Mouse (Mus musculus): ENCODE measurements around the gene Ripk3.

The Ripk3 gene

GRCm38 (mm10) chr14:55795380-55796163, 6.9 kb upstream of the Ripk3 start:
- no peak for DNase-seq

GRCm38 (mm10) chr14:55793946-55794345, 5.3 kb upstream of the Ripk3 start:
- DNase-seq, result no peak

- no peak for DNase-seq
Observed at GRCm38 (mm10) chr14:55793461-55793860, 4.8 kb upstream of the Ripk3 start.

- DNase-seq, result peak; percentile 27
Observed at GRCm38 (mm10) chr14:55787731-55788130, 934 bp downstream of the Ripk3 start.

DNA sequence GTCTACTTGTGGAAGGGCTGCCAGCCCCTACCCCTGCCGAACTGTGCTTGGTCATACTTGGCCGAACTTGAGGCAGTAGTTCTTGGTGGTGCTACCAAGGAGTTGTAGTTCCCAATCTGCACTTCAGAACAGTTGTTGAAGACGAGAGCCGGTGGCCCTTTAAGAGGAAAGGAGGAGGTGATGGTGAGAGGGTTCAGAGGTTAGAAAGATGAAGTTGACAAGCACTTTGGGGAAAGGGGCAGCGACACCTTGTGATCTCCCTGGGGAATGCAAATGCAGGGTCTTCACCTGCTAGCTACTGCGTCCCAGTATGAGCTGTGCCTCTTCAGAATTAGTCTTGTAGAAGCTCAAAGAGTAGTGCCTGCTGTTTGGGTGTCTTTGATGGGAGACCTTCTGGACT, 3.5 kb downstream of the Ripk3 start:
- DNase-seq, result peak; percentile 71

- DNase-seq, result no peak
Observed at GRCm38 (mm10) chr14:55783958-55784235, 4.8 kb downstream of the Ripk3 start, which contains the start of gene Adcy4. TSS of gene Adcy4 (minus strand) at chr14:55784095.

GRCm38 (mm10) chr14:55783171-55783957, 5.3 kb downstream of the Ripk3 start:
- DNase-seq, result no peak

- no peak for DNase-seq
Observed at GRCm38 (mm10) chr14:55782361-55782960, 6.2 kb downstream of the Ripk3 start.

DNA sequence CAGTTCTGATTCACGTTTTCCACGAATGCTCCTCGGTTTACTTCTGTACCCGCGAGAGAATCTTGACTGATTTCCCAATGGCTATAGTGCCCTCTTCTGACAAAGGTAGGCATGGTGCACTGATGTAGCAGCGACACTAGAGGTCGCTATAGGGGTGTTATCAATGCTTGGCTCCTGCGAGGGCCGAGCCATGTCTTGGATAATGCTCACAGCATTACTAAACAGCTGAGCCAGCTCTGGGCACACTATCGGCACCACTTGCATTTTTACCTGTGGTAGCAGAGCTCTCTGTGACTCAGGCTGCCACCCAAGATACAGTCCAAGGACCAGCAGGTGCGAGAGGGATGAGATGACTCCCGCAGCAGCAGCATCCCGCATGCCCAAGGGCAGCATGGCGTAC, 7.4 kb downstream of the Ripk3 start:
- DNase-seq, result peak; percentile 63

GRCm38 (mm10) chr14:55780736-55781135, 7.9 kb downstream of the Ripk3 start:
- peak; percentile 7 for DNase-seq

DNA sequence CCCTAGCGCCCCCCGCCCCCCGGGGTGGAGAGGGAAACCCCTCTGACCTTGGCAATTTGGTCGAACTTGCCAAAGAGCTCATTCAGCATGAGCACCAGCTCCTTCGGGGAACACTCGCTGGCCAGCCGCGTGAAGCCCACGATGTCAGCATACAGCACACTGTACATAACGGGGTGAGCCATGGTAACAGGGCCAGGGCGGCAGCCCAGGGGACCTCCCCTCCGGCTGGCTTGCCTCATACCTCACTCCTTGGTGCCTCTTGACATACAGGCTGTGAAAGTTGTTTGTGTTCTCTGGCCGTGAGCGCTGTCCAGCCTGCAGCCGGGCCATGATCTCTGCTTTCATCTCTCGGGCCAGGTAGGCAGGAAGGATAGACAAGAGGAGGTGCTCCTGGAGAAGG, 9.0 kb downstream of the Ripk3 start:
- peak; percentile 6 for DNase-seq

DNA sequence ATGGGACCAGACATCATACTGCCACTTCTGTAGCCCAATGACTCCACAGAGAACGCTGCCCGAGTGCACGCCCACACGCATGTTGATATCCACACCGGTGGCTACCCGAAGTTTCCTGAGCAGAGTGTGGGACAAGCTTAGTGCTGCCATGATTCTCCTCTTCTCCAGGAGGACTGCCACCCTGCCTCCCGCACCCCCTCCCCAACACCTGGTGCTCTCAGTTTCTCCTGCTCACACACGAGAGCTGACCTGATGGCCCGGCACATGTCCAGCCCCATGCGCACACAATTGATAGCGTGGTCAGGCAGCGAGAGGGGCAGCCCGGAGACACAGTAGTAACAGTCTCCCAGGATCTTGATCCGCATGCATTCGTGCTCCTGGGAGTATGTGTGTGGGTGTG, 10.0 kb downstream of the Ripk3 start:
- peak; percentile 6 for DNase-seq

GRCm38 (mm10) chr14:55777806-55778205, 10.9 kb downstream of the Ripk3 start:
- DNase-seq, result peak; percentile 3

DNA sequence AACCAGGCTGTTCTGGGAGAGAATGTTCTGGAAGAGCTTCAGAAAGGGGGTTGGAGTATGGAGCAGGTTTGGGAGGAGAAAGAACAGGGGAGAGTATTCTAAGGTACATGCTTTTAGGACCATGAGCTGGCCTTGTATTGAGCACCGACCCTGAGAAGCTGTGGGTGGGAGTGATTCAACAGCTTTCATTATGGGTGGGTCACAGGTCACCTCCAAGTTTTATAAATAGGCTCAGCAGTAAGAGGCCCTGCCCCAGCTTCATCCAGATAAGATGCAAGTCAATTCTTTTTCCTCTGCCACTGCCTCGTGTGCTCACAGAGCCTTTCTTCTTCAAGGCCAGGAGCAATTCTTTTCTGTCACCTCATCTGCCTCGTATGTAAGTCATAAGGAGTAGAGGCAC, 11.5 kb downstream of the Ripk3 start:
- peak; percentile 1 for DNase-seq

GRCm38 (mm10) chr14:55776711-55777110, 12.0 kb downstream of the Ripk3 start:
- DNase-seq, result peak; percentile 0

DNA sequence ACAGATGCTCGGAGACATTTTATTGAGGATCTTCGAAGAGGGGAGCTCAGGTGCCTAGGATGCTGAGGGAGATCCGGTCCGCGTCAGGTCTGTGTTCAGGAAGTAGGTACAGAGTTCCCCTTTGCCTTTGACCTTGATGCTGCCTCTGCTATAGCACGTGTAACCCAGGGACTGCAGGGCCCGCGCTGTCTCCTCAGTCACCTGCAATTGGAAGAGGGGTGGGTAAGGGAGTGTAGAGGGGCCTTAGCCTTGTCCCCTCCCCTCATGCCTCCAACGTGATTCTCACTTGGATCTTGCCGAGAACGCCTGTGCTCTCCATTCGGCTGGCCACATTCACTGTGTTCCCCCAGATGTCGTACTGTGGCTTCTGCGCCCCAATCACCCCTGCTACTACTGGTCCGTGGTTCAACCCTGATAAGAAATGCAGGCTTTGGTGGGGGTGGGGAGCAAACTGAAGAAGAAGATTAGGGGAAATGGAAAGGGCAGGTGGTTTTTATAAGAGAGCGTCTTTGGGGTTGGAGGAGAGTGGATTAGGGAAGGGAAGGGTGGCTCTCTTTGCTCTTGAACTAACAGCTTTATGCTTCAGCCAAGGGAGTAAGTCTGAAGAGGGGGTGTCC, 19.5 kb downstream of the Ripk3 start:
- DNase-seq, result no peak

DNA sequence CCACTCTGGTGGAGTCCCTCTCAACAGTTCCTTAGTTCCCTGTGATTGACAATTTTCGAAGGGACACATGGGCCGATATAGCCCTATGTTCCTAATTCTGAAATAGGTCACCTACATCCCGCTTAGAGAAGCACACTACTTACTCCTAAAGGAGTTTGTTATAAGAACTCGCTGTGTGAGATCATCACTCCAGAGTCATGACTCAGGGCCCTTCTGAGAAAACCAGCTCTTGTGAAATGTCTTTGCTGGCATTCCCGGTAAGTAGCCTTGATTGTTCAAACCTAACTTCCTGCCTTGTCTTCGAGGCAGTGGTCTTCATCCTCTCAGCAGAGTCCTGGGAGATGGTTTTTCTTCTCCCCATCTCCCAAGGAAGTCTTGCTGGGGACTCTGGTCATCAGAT, 20.1 kb downstream of the Ripk3 start:
- no peak for DNase-seq

DNA sequence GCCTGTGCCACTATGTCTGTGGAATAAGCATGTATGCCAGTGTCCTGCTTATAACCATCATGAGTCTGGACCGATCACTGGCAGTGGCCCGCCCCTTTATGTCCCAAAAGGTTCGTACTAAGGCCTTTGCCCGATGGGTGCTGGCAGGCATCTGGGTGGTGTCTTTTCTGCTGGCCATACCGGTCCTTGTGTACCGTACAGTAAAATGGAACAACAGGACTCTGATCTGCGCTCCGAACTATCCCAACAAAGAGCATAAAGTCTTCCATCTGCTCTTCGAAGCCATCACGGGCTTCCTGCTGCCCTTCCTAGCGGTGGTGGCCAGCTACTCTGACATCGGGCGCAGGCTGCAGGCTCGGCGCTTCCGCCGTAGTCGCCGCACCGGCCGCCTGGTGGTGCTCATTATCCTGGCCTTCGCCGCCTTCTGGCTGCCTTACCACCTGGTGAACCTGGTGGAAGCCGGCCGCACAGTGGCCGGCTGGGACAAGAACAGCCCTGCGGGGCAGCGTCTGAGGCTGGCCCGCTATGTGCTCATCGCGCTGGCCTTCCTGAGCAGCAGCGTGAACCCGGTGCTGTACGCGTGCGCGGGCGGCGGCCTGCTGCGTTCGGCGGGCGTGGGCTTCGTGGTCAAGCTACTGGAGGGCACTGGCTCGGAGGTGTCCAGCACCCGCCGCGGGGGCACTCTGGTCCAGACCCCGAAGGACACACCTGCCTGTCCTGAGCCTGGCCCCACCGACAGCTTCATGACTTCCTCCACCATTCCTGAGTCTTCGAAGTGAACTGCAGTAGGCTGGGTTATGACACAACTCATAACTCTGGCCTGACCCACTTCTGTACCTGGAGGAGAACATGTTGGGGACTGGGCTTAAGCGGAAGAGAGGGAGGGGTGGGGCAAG, 20.9 kb downstream of the Ripk3 start:
- peak; percentile 54 for DNase-seq

DNA sequence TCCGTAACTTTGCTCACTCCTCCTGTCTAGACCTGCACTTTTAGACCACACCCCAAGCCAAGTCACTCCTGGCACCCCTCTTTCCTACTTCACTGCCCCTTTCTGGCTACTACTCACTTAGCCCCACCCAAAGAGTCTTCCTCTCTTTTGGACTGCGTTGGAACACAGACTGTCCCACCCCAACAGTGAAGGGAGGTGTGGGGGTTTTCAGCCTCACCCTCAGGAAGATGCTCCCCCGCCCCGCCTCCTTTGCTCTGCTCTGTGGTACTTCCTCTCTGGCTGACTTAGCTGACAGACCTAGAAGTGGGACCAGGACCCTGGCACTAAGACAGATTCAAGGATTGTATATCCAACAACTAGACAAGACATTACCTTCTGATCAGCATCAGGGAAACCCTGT, 23.0 kb downstream of the Ripk3 start, which contains the start of gene Ltb4r1:
Gene Ltb4r1 (plus strand): TSS at position 267 of the 400 bp plus-strand sequence.
- peak; percentile 41 for DNase-seq

DNA sequence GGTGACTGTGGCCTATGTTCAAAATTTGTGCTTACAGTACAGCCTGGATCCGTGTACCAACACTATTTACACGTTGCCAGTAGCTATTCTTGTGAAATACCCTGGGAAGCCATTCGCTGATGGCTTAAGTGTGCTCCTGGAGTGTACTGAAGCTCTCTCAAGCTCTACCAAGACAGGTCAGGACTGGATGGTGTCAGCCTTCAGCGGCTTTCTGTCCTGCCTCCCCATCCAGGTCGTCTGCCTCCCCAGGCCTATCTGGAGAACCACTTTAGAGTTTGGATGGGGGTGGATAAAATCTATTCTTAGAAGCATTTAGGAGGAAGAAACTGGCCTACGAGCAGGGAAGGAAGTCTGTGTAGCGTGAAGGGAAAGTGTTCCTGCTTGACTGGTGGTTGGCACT, 25.5 kb downstream of the Ripk3 start:
- no peak for DNase-seq

GRCm38 (mm10) chr14:55762001-55762821, 26.5 kb downstream of the Ripk3 start:
- peak; percentile 63 for DNase-seq
